Mouse (Mus musculus): ENCODE measurements around the gene Bcl2l1. TPM values are rescaled to one million over a fixed set of nuclear protein-coding genes. Genes with fewer than 3 reads are reported as not detected.

The Bcl2l1 gene
- polyA plus RNA-seq, 1 experiment from 2014 or later = 129 TPM

GRCm38 (mm10) chr2:152827321-152828010, 4.1 kb downstream of the Bcl2l1 start:
- WGBS = 87% methylated on average over 8 of the region's 8 CpGs
- peak overlapping the region; percentile 71; the same call in 1 of the 2 replicates for H3K4me3 ChIP-seq (ENCODE audit: low read depth, low read length)
- no peak for DNase-seq (ENCODE audit: low spot score)
- no peaks in the 10 kb centered on the region for H3K36me3 ChIP-seq (ENCODE audit: control insufficient read depth, insufficient read depth, low read length)
- no peak overlapping the region for H3K9ac ChIP-seq (ENCODE audit: low read depth, low read length)
- no peaks in the 10 kb centered on the region for H3K9me3 ChIP-seq (ENCODE audit: control insufficient read depth, low read length)
- peaks cover 7% of the 10 kb centered on the region for H3K4me1 ChIP-seq (replicated peaks; ENCODE audit: control insufficient read depth, insufficient read depth, low read length)
- no peak overlapping the region for H3K27ac ChIP-seq (ENCODE audit: low read depth, low read length)
- no peak for ATAC-seq (ENCODE audit: low FRiP score)
- no peaks in the 10 kb centered on the region for H3K27me3 ChIP-seq (ENCODE audit: control insufficient read depth, insufficient read depth, low read length)
- H3K4me2 ChIP-seq (replicated peaks; ENCODE audit: low read depth, low read length) = peak overlapping the region; percentile 69

GRCm38 (mm10) chr2:152826481-152826880, 5.0 kb downstream of the Bcl2l1 start:
- WGBS = 84% methylated on average over 3 of the region's 3 CpGs
- Histone ChIP-seq H3K9ac (ENCODE audit: low read depth, low read length) (no peak overlapping the region), H3K9me3 (ENCODE audit: control insufficient read depth, low read length) (no peaks in the 10 kb centered on the region), H3K4me2 (replicated peaks; ENCODE audit: low read depth, low read length) (no peak overlapping the region), H3K4me3 (ENCODE audit: low read depth, low read length) (no peak overlapping the region), H3K36me3 (ENCODE audit: control insufficient read depth, insufficient read depth, low read length) (no peaks in the 10 kb centered on the region), H3K27me3 (ENCODE audit: control insufficient read depth, insufficient read depth, low read length) (no peaks in the 10 kb centered on the region), H3K4me1 (replicated peaks; ENCODE audit: control insufficient read depth, insufficient read depth, low read length) (peaks cover 7% of the 10 kb centered on the region), H3K27ac (ENCODE audit: low read depth, low read length) (no peak overlapping the region)
- no peak for DNase-seq (ENCODE audit: low spot score)
- ATAC-seq (ENCODE audit: low FRiP score) = no peak

- H3K4me1 ChIP-seq (replicated peaks; ENCODE audit: control insufficient read depth, insufficient read depth, low read length) = peaks cover 12% of the 10 kb centered on the region
- WGBS = 86% methylated on average over 2 of the region's 2 CpGs
- no peak overlapping the region for H3K4me2 ChIP-seq (replicated peaks; ENCODE audit: low read depth, low read length)
- no peak overlapping the region for H3K4me3 ChIP-seq (ENCODE audit: low read depth, low read length)
- no peak for ATAC-seq (ENCODE audit: low FRiP score)
- H3K9ac ChIP-seq (ENCODE audit: low read depth, low read length) = no peak overlapping the region
- no peaks in the 10 kb centered on the region for H3K36me3 ChIP-seq (ENCODE audit: control insufficient read depth, insufficient read depth, low read length)
- H3K27me3 ChIP-seq (ENCODE audit: control insufficient read depth, insufficient read depth, low read length) = no peaks in the 10 kb centered on the region
- DNase-seq (ENCODE audit: low spot score) = no peak
- no peak overlapping the region for H3K27ac ChIP-seq (ENCODE audit: low read depth, low read length)
- H3K9me3 ChIP-seq (ENCODE audit: control insufficient read depth, low read length) = no peaks in the 10 kb centered on the region
Measured at GRCm38 (mm10) chr2:152825713-152826112, 5.8 kb downstream of the Bcl2l1 start.

- no peaks in the 10 kb centered on the region for H3K27me3 ChIP-seq (ENCODE audit: control insufficient read depth, insufficient read depth, low read length)
- 78% methylated on average over 4 of the region's 4 CpGs for WGBS
- ATAC-seq (ENCODE audit: low FRiP score) (no peak), DNase-seq (ENCODE audit: low spot score) (no peak)
- H3K27ac ChIP-seq (ENCODE audit: low read depth, low read length) = no peak overlapping the region
- H3K9ac ChIP-seq (ENCODE audit: low read depth, low read length) = no peak overlapping the region
- no peak overlapping the region for H3K4me2 ChIP-seq (replicated peaks; ENCODE audit: low read depth, low read length)
- peaks cover 15% of the 10 kb centered on the region for H3K4me1 ChIP-seq (replicated peaks; ENCODE audit: control insufficient read depth, insufficient read depth, low read length)
- H3K4me3 ChIP-seq (ENCODE audit: low read depth, low read length) = no peak overlapping the region
- H3K9me3 ChIP-seq (ENCODE audit: control insufficient read depth, low read length) = no peaks in the 10 kb centered on the region
- no peaks in the 10 kb centered on the region for H3K36me3 ChIP-seq (ENCODE audit: control insufficient read depth, insufficient read depth, low read length)
Measured at GRCm38 (mm10) chr2:152825168-152825697, 6.3 kb downstream of the Bcl2l1 start.

GRCm38 (mm10) chr2:152824438-152825167, 6.9 kb downstream of the Bcl2l1 start:
- no peaks in the 10 kb centered on the region for H3K36me3 ChIP-seq (ENCODE audit: control insufficient read depth, insufficient read depth, low read length)
- no peaks in the 10 kb centered on the region for H3K9me3 ChIP-seq (ENCODE audit: control insufficient read depth, low read length)
- no peak overlapping the region for H3K9ac ChIP-seq (ENCODE audit: low read depth, low read length)
- no peak overlapping the region for H3K4me2 ChIP-seq (replicated peaks; ENCODE audit: low read depth, low read length)
- peaks cover 15% of the 10 kb centered on the region for H3K4me1 ChIP-seq (replicated peaks; ENCODE audit: control insufficient read depth, insufficient read depth, low read length)
- no peak overlapping the region for H3K27ac ChIP-seq (ENCODE audit: low read depth, low read length)
- ATAC-seq (ENCODE audit: low FRiP score) (no peak), DNase-seq (ENCODE audit: low spot score) (no peak)
- WGBS = 81% methylated on average over 3 of the region's 3 CpGs
- H3K27me3 ChIP-seq (ENCODE audit: control insufficient read depth, insufficient read depth, low read length) = no peaks in the 10 kb centered on the region
- H3K4me3 ChIP-seq (ENCODE audit: low read depth, low read length) = no peak overlapping the region

GRCm38 (mm10) chr2:152823770-152824169, 7.8 kb downstream of the Bcl2l1 start:
- H3K9ac ChIP-seq (ENCODE audit: low read depth, low read length) = no peak overlapping the region
- peaks cover 14% of the 10 kb centered on the region for H3K4me1 ChIP-seq (replicated peaks; ENCODE audit: control insufficient read depth, insufficient read depth, low read length)
- no peak overlapping the region for H3K4me3 ChIP-seq (ENCODE audit: low read depth, low read length)
- H3K27ac ChIP-seq (ENCODE audit: low read depth, low read length) = no peak overlapping the region
- WGBS = 94% methylated on average over 1 of the region's 1 CpGs
- H3K9me3 ChIP-seq (ENCODE audit: control insufficient read depth, low read length) = no peaks in the 10 kb centered on the region
- H3K36me3 ChIP-seq (ENCODE audit: control insufficient read depth, insufficient read depth, low read length) = peaks cover 5% of the 10 kb centered on the region; the same call in 1 of the 2 replicates
- H3K27me3 ChIP-seq (ENCODE audit: control insufficient read depth, insufficient read depth, low read length) = no peaks in the 10 kb centered on the region
- ATAC-seq (ENCODE audit: low FRiP score) (no peak), DNase-seq (ENCODE audit: low spot score) (no peak)
- no peak overlapping the region for H3K4me2 ChIP-seq (replicated peaks; ENCODE audit: low read depth, low read length)

GRCm38 (mm10) chr2:152821566-152821965, 10.0 kb downstream of the Bcl2l1 start:
- H3K4me2 ChIP-seq (replicated peaks; ENCODE audit: low read depth, low read length) = no peak overlapping the region
- no peak overlapping the region for H3K9ac ChIP-seq (ENCODE audit: low read depth, low read length)
- peaks cover 8% of the 10 kb centered on the region for H3K4me1 ChIP-seq (replicated peaks; ENCODE audit: control insufficient read depth, insufficient read depth, low read length)
- H3K36me3 ChIP-seq (ENCODE audit: control insufficient read depth, insufficient read depth, low read length) = peaks cover 5% of the 10 kb centered on the region; the same call in 1 of the 2 replicates
- ATAC-seq (ENCODE audit: low FRiP score) (no peak), DNase-seq (ENCODE audit: low spot score) (no peak)
- H3K27me3 ChIP-seq (ENCODE audit: control insufficient read depth, insufficient read depth, low read length) = no peaks in the 10 kb centered on the region
- H3K9me3 ChIP-seq (ENCODE audit: control insufficient read depth, low read length) = no peaks in the 10 kb centered on the region
- no peak overlapping the region for H3K4me3 ChIP-seq (ENCODE audit: low read depth, low read length)
- peak overlapping the region; percentile 30; the same call in 1 of the 2 replicates for H3K27ac ChIP-seq (ENCODE audit: low read depth, low read length)

GRCm38 (mm10) chr2:152821023-152821422, 10.5 kb downstream of the Bcl2l1 start:
- H3K4me1 ChIP-seq (replicated peaks; ENCODE audit: control insufficient read depth, insufficient read depth, low read length) = peaks cover 8% of the 10 kb centered on the region
- no peak overlapping the region for H3K9ac ChIP-seq (ENCODE audit: low read depth, low read length)
- H3K4me2 ChIP-seq (replicated peaks; ENCODE audit: low read depth, low read length) = no peak overlapping the region
- ATAC-seq (ENCODE audit: low FRiP score) = no peak
- no peak overlapping the region for H3K4me3 ChIP-seq (ENCODE audit: low read depth, low read length)
- H3K27ac ChIP-seq (ENCODE audit: low read depth, low read length) = peak overlapping the region; percentile 30; the same call in 1 of the 2 replicates
- no peak for DNase-seq (ENCODE audit: low spot score)
- no peaks in the 10 kb centered on the region for H3K9me3 ChIP-seq (ENCODE audit: control insufficient read depth, low read length)
- 48% methylated on average over 5 of the region's 5 CpGs for WGBS
- peaks cover 5% of the 10 kb centered on the region; the same call in 1 of the 2 replicates for H3K36me3 ChIP-seq (ENCODE audit: control insufficient read depth, insufficient read depth, low read length)
- no peaks in the 10 kb centered on the region for H3K27me3 ChIP-seq (ENCODE audit: control insufficient read depth, insufficient read depth, low read length)
